Mouse (Mus musculus) CH12.LX (cell line): ENCODE measurements at regions not wholly inside any gene's neighbourhood (a gene's known extent, or its start where the extent isn't known, plus 50 kb on each side); places are given as distances from the start of the nearest gene placed in this dataset.
A peak's percentile ranks its signal among the peaks of the same experiment; 100 is the strongest.

Experiments used
- CHD2 ChIP-seq: IDR thresholded peaks from 2 replicates; pipeline ENCODE4 v1.6.1; 2011; ENCODE audit warnings: low read length, improper control_type of control experiment
- CTCF ChIP-seq, 2 experiments: IDR thresholded peaks in 1 of 2; conservative IDR thresholded peaks in 1 of 2; 2 replicates each; pipeline ENCODE4 v1.5.1; 2011 to 2012; ENCODE audit warnings: low read depth in 2 of 2, low read length in 2 of 2, improper control_type of control experiment in 1 of 2, inconsistent platforms in 1 of 2, mild to moderate bottlenecking in 1 of 2, moderate library complexity in 1 of 2
- E2F4 ChIP-seq: IDR thresholded peaks from 2 replicates; pipeline ENCODE4 v1.6.1; 2011; ENCODE audit warnings: low read depth, low read length, improper control_type of control experiment; ENCODE audit not compliant: insufficient replicate concordance
- MAFK ChIP-seq: IDR thresholded peaks from 2 replicates; pipeline ENCODE4 v1.6.1; 2011; ENCODE audit warnings: low read length, improper control_type of control experiment; ENCODE audit not compliant: insufficient replicate concordance
- MAX ChIP-seq: IDR thresholded peaks from 2 replicates; pipeline ENCODE4 v1.6.1; 2011; ENCODE audit warnings: low read length, improper control_type of control experiment
- POLR2A ChIP-seq: IDR thresholded peaks from 2 replicates; pipeline ENCODE4 v1.6.1; 2011; ENCODE audit warnings: low read depth, mild to moderate bottlenecking, improper control_type of control experiment, low read length
- UBTF ChIP-seq: IDR thresholded peaks from 2 replicates; pipeline ENCODE4 v1.6.1; 2012; ENCODE audit warnings: low read depth, mild to moderate bottlenecking, inconsistent platforms, low read length, improper control_type of control experiment, moderate library complexity
- USF1 ChIP-seq: IDR thresholded peaks from 2 replicates; pipeline ENCODE4 v1.6.1; 2014; ENCODE audit warnings: low read depth, mild to moderate bottlenecking, inconsistent platforms, low read length, improper control_type of control experiment
- USF2 ChIP-seq: conservative IDR thresholded peaks from 2 replicates; pipeline ENCODE4 v1.6.1; 2011; ENCODE audit warnings: low read depth, low read length, improper control_type of control experiment

GRCm38 (mm10) chr14:60439106-60439505 is 66.0 kb downstream of the Amer2 start:
- TF ChIP-seq UBTF = no peak
- peak in 1 of 2 experiments; percentile 39; a peak in 1 of 4 replicates for TF ChIP-seq CTCF (conservative IDR thresholded peaks at IDR 0.05 in 1 of 2, IDR thresholded peaks at IDR 0.05 in 1 of 2; ENCODE audit: low read depth in 2 of 2, low read length in 2 of 2)
- TF ChIP-seq E2F4 = no peak
- TF ChIP-seq MAFK = no peak
- no peak for TF ChIP-seq USF2
- TF ChIP-seq POLR2A = no peak
- TF ChIP-seq MAX = no peak
- TF ChIP-seq CHD2 = no peak
- no peak for TF ChIP-seq USF1
